Mouse (Mus musculus): ENCODE data around the gene Wdfy2. TPM values are rescaled to one million over a fixed set of nuclear protein-coding genes. Genes with fewer than 3 reads are reported as not detected.

Gene Wdfy2
- polyA plus RNA-seq, 2 experiments: 10.9 to 12.8 TPM

DNA sequence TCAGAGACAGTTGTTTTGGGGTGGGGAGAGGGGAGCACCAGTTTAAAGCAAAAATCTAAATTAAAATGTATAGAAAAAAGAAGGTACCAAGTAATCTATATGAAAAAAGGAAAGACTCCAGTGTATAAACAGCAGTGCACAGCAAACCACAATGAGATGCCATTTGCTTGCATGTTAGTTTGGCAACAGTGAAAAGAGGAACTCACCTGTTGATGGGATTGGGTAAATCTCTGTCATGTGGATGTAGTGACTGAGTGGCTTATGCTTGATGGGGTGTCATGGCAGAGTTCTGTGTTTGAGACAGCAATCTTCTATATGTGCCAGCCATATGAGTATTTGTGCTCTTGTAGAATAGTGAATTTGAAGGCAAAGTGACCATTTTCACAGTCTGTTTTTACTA is 85.2 kb downstream of the Wdfy2 start:
- TF ChIP-seq POLR2A (IDR thresholded peaks at IDR 0.05; ENCODE audit: borderline replicate concordance, extremely low read depth, insufficient read depth, insufficient read length): no peak
- no peaks in the 10 kb centered on the region for H3K4me1 ChIP-seq (ENCODE audit: control insufficient read depth, insufficient read depth, low read length)
- no peaks in the 10 kb centered on the region for H3K9me3 ChIP-seq (ENCODE audit: control insufficient read depth, low read length)
- H3K4me2 ChIP-seq (replicated peaks; ENCODE audit: low read depth, low read length, severe bottlenecking): no peak overlapping the region
- no peak overlapping the region for H3K27ac ChIP-seq (replicated peaks; ENCODE audit: low read depth, low read length)
- no peak overlapping the region for H3K9ac ChIP-seq (ENCODE audit: low read depth, low read length, severe bottlenecking)
- ATAC-seq (ENCODE audit: low FRiP score, low read depth) (no peak), DNase-seq (ENCODE audit: low spot score) (no peak)
- no peaks in the 10 kb centered on the region for H3K27me3 ChIP-seq (ENCODE audit: control insufficient read depth, insufficient read depth, low read length)
- 0 out of 2 replicates have a peak, but pooled peaks cover 6% of the 10 kb centered on the region for H3K36me3 ChIP-seq (ENCODE audit: control insufficient read depth, insufficient read depth, low read length)
- H3K4me3 ChIP-seq (replicated peaks; ENCODE audit: low read length): no peak overlapping the region

- ATAC-seq (ENCODE audit: low FRiP score, low read depth) (no peak), DNase-seq (ENCODE audit: low spot score) (no peak)
- Histone ChIP-seq H3K9ac (ENCODE audit: low read depth, low read length, severe bottlenecking) (no peak overlapping the region), H3K4me2 (replicated peaks; ENCODE audit: low read depth, low read length, severe bottlenecking) (no peak overlapping the region), H3K4me1 (ENCODE audit: control insufficient read depth, insufficient read depth, low read length) (no peaks in the 10 kb centered on the region), H3K27ac (replicated peaks; ENCODE audit: low read depth, low read length) (no peak overlapping the region), H3K9me3 (ENCODE audit: control insufficient read depth, low read length) (no peaks in the 10 kb centered on the region), H3K4me3 (replicated peaks; ENCODE audit: low read length) (no peak overlapping the region), H3K36me3 (ENCODE audit: control insufficient read depth, insufficient read depth, low read length) (peaks cover 17% of the 10 kb centered on the region), H3K27me3 (ENCODE audit: control insufficient read depth, insufficient read depth, low read length) (no peaks in the 10 kb centered on the region)
- 79% methylated on average over 4 of the region's 4 CpGs for WGBS
- no peak for TF ChIP-seq POLR2A (IDR thresholded peaks at IDR 0.05; ENCODE audit: borderline replicate concordance, extremely low read depth, insufficient read depth, insufficient read length)
Measured at GRCm38 (mm10) chr14:62924800-62925199, 87.3 kb downstream of the Wdfy2 start.

GRCm38 (mm10) chr14:62928101-62928541 is 90.6 kb downstream of the Wdfy2 start:
- H3K27ac ChIP-seq (replicated peaks; ENCODE audit: low read depth, low read length): no peak overlapping the region
- no peaks in the 10 kb centered on the region for H3K9me3 ChIP-seq (ENCODE audit: control insufficient read depth, low read length)
- TF ChIP-seq POLR2A (IDR thresholded peaks at IDR 0.05; ENCODE audit: borderline replicate concordance, extremely low read depth, insufficient read depth, insufficient read length): no peak

DNA sequence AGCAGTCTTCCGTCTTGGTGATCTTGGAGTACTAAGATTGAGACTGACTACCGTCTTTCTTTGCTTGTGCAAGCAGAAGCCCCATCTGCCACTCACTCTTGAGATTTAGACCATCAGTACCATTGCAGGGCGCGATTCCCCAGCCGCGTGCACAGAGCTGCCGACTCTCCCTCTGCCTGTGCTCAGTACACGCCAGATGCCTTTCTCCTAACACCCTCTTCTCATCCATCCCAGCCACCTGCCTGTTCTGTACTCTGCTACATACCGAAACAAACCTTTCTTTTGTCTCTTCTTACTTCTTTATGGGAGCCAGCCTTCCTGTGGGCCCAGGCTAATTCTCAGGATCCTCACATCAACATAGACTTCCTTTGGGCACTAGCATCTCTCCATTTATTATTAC is 97.9 kb downstream of the Wdfy2 start:
- no peak overlapping the region for H3K4me3 ChIP-seq (replicated peaks; ENCODE audit: low read length)
- no peaks in the 10 kb centered on the region for H3K4me1 ChIP-seq (ENCODE audit: control insufficient read depth, insufficient read depth, low read length)
- no peak for DNase-seq (ENCODE audit: low spot score)
- no peak overlapping the region for H3K9ac ChIP-seq (ENCODE audit: low read depth, low read length, severe bottlenecking)
- no peak overlapping the region for H3K27ac ChIP-seq (replicated peaks; ENCODE audit: low read depth, low read length)
- H3K36me3 ChIP-seq (ENCODE audit: control insufficient read depth, insufficient read depth, low read length): peaks cover 14% of the 10 kb centered on the region
- no peaks in the 10 kb centered on the region for H3K27me3 ChIP-seq (ENCODE audit: control insufficient read depth, insufficient read depth, low read length)
- no peak for ATAC-seq (ENCODE audit: low FRiP score, low read depth)
- 81% methylated on average over 9 of the region's 9 CpGs for WGBS
- H3K4me2 ChIP-seq (replicated peaks; ENCODE audit: low read depth, low read length, severe bottlenecking): no peak overlapping the region
- no peak for TF ChIP-seq POLR2A (IDR thresholded peaks at IDR 0.05; ENCODE audit: borderline replicate concordance, extremely low read depth, insufficient read depth, insufficient read length)
- H3K9me3 ChIP-seq (ENCODE audit: control insufficient read depth, low read length): 0 out of 2 replicates have a peak, but pooled peaks cover 4% of the 10 kb centered on the region

More at GRCm38 (mm10) chr14:62928101-62928541, 90.6 kb downstream of the Wdfy2 start:
- 77% methylated on average over 5 of the region's 5 CpGs for WGBS
- H3K9ac ChIP-seq (ENCODE audit: low read depth, low read length, severe bottlenecking): no peak overlapping the region
- no peaks in the 10 kb centered on the region for H3K27me3 ChIP-seq (ENCODE audit: control insufficient read depth, insufficient read depth, low read length)
- DNase-seq (ENCODE audit: low spot score) (no peak), ATAC-seq (ENCODE audit: low FRiP score, low read depth) (no peak)
- H3K4me2 ChIP-seq (replicated peaks; ENCODE audit: low read depth, low read length, severe bottlenecking): no peak overlapping the region
- no peaks in the 10 kb centered on the region for H3K4me1 ChIP-seq (ENCODE audit: control insufficient read depth, insufficient read depth, low read length)
- no peak overlapping the region for H3K4me3 ChIP-seq (replicated peaks; ENCODE audit: low read length)
- peaks cover 25% of the 10 kb centered on the region for H3K36me3 ChIP-seq (ENCODE audit: control insufficient read depth, insufficient read depth, low read length)

- no peaks in the 10 kb centered on the region for H3K4me1 ChIP-seq (ENCODE audit: control insufficient read depth, insufficient read depth, low read length)
- no peaks in the 10 kb centered on the region for H3K27me3 ChIP-seq (ENCODE audit: control insufficient read depth, insufficient read depth, low read length)
- H3K36me3 ChIP-seq (ENCODE audit: control insufficient read depth, insufficient read depth, low read length): peaks cover 7% of the 10 kb centered on the region
- no peak overlapping the region for H3K9ac ChIP-seq (ENCODE audit: low read depth, low read length, severe bottlenecking)
- H3K4me3 ChIP-seq (replicated peaks; ENCODE audit: low read length): no peak overlapping the region
- H3K27ac ChIP-seq (replicated peaks; ENCODE audit: low read depth, low read length): no peak overlapping the region
- ATAC-seq (ENCODE audit: low FRiP score, low read depth): no peak
- no peak for TF ChIP-seq POLR2A (IDR thresholded peaks at IDR 0.05; ENCODE audit: borderline replicate concordance, extremely low read depth, insufficient read depth, insufficient read length)
- H3K9me3 ChIP-seq (ENCODE audit: control insufficient read depth, low read length): 0 out of 2 replicates have a peak, but pooled peaks cover 4% of the 10 kb centered on the region
- H3K4me2 ChIP-seq (replicated peaks; ENCODE audit: low read depth, low read length, severe bottlenecking): no peak overlapping the region
- 88% methylated on average over 6 of the region's 6 CpGs for WGBS
- no peak for DNase-seq (ENCODE audit: low spot score)
Measured at GRCm38 (mm10) chr14:62936631-62937380, 99.3 kb downstream of the Wdfy2 start.

Measured in limb, embryonic 14.5 days (tissue).